Mouse (Mus musculus): ENCODE measurements at regions not wholly inside any gene's neighbourhood (a gene's known extent, or its start where the extent isn't known, plus 50 kb on each side); places are given as distances from the start of the nearest gene placed in this dataset.
A peak's percentile ranks its signal among the peaks of the same experiment; 100 is the strongest.

DNA sequence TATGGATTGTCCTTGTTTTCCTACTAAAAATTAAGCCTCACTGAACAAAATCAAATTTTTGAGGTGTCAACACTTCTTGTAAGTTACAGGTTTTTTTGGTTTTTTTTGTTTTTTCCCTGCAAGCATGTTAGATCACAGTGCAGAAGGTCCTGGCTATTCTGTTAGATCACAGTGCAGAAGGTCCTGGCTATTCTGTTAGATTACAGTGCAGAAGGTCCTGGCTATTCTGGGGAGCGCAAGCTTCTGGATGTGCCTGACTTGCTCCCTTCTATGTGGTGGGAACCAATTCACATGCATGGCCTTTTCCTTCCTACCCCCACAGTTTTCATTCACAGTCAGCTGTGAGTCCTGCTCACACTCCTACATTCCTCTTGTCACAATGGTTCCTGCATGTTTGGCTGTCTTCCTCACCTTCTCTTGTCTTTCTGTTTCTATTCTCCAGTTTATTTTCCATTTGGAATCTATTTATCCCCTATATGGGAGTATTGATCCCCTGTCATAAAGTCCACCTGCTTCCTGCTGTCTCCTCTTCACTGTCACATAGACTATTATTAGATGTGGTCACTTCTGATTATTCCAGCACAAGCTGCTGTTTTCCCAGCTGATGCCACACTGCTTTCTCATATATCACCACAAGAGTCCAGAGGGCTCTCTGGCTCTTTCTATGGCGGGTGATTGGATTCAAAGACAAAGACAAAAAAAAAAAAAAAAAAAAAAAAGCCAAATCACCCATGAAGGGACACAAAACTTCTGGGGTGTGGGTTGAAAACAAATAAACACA is 866.3 kb upstream of the Gm5150 start:
- DNase-seq (ENCODE audit: low spot score): no peak
- 66% methylated on average over 2 of the region's 2 CpGs for WGBS
- Histone ChIP-seq H3K27ac (no peak overlapping the region), H3K4me1 (ENCODE audit: insufficient read depth, low read length) (no peaks in the 10 kb centered on the region), H3K4me2 (ENCODE audit: low read depth, low read length) (no peak overlapping the region), H3K27me3 (ENCODE audit: insufficient read depth, low read length) (no peaks in the 10 kb centered on the region), H3K9ac (replicated peaks; ENCODE audit: low read length) (no peak overlapping the region), H3K4me3 (ENCODE audit: low read length) (no peak overlapping the region), H3K36me3 (ENCODE audit: insufficient read depth, low read length) (no peaks in the 10 kb centered on the region), H3K9me3 (ENCODE audit: low read length) (no peaks in the 10 kb centered on the region)
- no peak for TF ChIP-seq CTCF (IDR thresholded peaks at IDR 0.05; ENCODE audit: low read depth)
- 0 out of 2 replicates have a peak, but pooled peaks have one; percentile 51 for ATAC-seq

DNA sequence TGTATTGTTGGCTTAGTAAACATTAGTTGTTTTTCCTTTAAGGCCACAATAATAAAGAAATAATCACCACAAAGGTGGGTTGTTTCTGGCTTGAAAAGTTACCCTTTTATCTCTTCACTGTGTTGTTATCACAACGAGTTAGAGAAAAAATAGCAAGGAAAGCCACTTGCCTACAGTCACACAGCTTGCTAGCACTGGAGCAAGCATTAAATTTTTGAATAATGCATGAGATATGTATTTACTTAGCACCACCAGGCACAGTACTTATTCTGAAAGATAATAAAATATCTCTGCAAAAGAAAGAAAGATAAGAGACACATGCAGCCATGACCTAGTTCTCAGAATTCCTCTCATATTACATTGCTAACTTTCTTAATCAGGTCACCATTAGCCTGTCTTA is 853.8 kb upstream of the Gm5150 start:
- no peaks in the 10 kb centered on the region for H3K27me3 ChIP-seq (ENCODE audit: insufficient read depth, low read length)
- ATAC-seq (no peak), DNase-seq (ENCODE audit: low spot score) (no peak)
- H3K9me3 ChIP-seq (ENCODE audit: low read length): no peaks in the 10 kb centered on the region
- no peaks in the 10 kb centered on the region for H3K36me3 ChIP-seq (ENCODE audit: insufficient read depth, low read length)
- no peak overlapping the region for H3K9ac ChIP-seq (replicated peaks; ENCODE audit: low read length)
- no peak overlapping the region for H3K27ac ChIP-seq
- H3K4me2 ChIP-seq (ENCODE audit: low read depth, low read length): no peak overlapping the region
- no peak for TF ChIP-seq CTCF (IDR thresholded peaks at IDR 0.05; ENCODE audit: low read depth)
- H3K4me1 ChIP-seq (ENCODE audit: insufficient read depth, low read length): no peaks in the 10 kb centered on the region
- 43% methylated on average over 1 of the region's 1 CpGs for WGBS
- no peak overlapping the region for H3K4me3 ChIP-seq (ENCODE audit: low read length)

DNA sequence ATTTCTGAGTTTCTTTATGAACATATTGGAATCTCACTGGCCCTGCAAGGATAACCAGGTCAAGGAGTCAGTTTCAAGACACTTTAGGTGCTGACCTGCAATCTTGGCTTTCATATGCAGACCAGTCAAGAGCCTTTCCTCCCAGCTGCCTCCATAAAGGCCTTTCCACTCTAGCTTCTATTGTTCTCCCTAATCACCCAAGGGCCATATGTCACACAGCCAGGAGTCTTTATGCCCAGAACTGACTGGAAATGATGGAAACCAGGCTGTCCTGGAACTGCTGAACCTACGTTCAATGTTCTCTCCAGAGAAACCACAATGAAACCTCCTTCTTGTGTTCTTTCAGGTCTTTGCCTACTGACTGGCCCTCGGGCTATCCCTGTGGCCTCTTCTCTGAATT is 852.7 kb upstream of the Gm5150 start:
- DNase-seq (ENCODE audit: low spot score): no peak
- 48% methylated on average over 2 of the region's 2 CpGs for WGBS
- no peaks in the 10 kb centered on the region for H3K4me1 ChIP-seq (ENCODE audit: insufficient read depth, low read length)
- no peak overlapping the region for H3K4me3 ChIP-seq (ENCODE audit: low read length)
- no peaks in the 10 kb centered on the region for H3K27me3 ChIP-seq (ENCODE audit: insufficient read depth, low read length)
- H3K4me2 ChIP-seq (ENCODE audit: low read depth, low read length): no peak overlapping the region
- ATAC-seq: no peak
- no peak for TF ChIP-seq CTCF (IDR thresholded peaks at IDR 0.05; ENCODE audit: low read depth)
- no peaks in the 10 kb centered on the region for H3K9me3 ChIP-seq (ENCODE audit: low read length)
- H3K27ac ChIP-seq: no peak overlapping the region
- no peaks in the 10 kb centered on the region for H3K36me3 ChIP-seq (ENCODE audit: insufficient read depth, low read length)
- no peak overlapping the region for H3K9ac ChIP-seq (replicated peaks; ENCODE audit: low read length)

DNA sequence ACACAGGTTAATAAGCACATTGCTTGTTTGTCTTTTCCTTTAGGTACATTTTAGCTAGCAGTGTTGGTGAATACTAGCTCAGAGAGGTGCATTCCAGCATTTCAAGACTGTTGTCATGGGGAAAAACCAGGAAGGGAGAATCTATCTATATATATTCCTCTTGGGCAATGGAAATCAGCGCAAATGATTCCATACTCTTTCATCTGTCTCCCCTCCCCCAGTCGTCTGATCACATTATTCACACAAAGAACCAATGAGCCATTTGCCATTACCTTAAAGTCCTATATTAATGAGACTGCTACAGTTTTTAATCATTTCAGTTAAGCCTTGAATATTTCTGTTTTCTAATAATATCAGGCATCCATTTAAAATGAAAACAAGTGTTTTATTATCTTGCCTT is 849.0 kb upstream of the Gm5150 start:
- WGBS: 44% methylated on average over 2 of the region's 2 CpGs
- ATAC-seq: no peak

DNA sequence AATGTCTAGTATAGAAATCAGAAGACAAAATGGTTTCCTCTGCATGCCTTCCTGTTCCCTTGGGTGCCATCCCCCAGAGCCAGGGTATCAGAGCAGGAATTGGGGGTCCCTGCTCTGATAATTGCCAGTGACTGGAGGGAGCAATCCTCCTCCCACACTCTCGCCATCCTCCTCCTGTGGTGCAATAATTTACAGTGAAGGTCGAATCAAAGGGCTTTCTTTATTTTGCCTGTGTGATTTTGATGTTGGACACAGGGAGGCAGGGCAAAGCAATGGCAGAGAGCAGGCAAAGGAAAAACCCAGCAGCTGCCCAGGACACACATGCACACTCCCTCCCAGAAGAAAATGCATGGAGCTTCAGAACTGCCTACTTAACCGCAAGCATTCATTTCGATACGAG is 847.8 kb upstream of the Gm5150 start:
- DNase-seq (ENCODE audit: low spot score): peak; percentile 64
- Histone ChIP-seq H3K9ac (replicated peaks; ENCODE audit: low read length) (peak overlapping the region; percentile 33; the same call in 1 of the 2 replicates), H3K36me3 (ENCODE audit: insufficient read depth, low read length) (no peaks in the 10 kb centered on the region), H3K4me3 (ENCODE audit: low read length) (no peak overlapping the region), H3K4me1 (ENCODE audit: insufficient read depth, low read length) (no peaks in the 10 kb centered on the region), H3K4me2 (ENCODE audit: low read depth, low read length) (no peak overlapping the region; the same call in 1 of the 2 replicates), H3K9me3 (ENCODE audit: low read length) (no peaks in the 10 kb centered on the region), H3K27me3 (ENCODE audit: insufficient read depth, low read length) (no peaks in the 10 kb centered on the region), H3K27ac (peak overlapping the region; percentile 83)
- peak; percentile 60 for TF ChIP-seq CTCF (IDR thresholded peaks at IDR 0.05; ENCODE audit: low read depth)
- 38% methylated on average over 5 of the region's 5 CpGs for WGBS
- peak; percentile 91 for ATAC-seq

More for the DNA sequence above, 849.0 kb upstream of the Gm5150 start:
- Histone ChIP-seq H3K4me1 (ENCODE audit: insufficient read depth, low read length) (no peaks in the 10 kb centered on the region), H3K27me3 (ENCODE audit: insufficient read depth, low read length) (no peaks in the 10 kb centered on the region), H3K27ac (peak overlapping the region; percentile 83), H3K4me3 (ENCODE audit: low read length) (no peak overlapping the region), H3K36me3 (ENCODE audit: insufficient read depth, low read length) (no peaks in the 10 kb centered on the region), H3K4me2 (ENCODE audit: low read depth, low read length) (no peak overlapping the region), H3K9ac (replicated peaks; ENCODE audit: low read length) (peak overlapping the region; percentile 5; the same call in 1 of the 2 replicates), H3K9me3 (ENCODE audit: low read length) (no peaks in the 10 kb centered on the region)
- TF ChIP-seq CTCF (IDR thresholded peaks at IDR 0.05; ENCODE audit: low read depth): no peak
- peak; percentile 46 for DNase-seq (ENCODE audit: low spot score)

DNA sequence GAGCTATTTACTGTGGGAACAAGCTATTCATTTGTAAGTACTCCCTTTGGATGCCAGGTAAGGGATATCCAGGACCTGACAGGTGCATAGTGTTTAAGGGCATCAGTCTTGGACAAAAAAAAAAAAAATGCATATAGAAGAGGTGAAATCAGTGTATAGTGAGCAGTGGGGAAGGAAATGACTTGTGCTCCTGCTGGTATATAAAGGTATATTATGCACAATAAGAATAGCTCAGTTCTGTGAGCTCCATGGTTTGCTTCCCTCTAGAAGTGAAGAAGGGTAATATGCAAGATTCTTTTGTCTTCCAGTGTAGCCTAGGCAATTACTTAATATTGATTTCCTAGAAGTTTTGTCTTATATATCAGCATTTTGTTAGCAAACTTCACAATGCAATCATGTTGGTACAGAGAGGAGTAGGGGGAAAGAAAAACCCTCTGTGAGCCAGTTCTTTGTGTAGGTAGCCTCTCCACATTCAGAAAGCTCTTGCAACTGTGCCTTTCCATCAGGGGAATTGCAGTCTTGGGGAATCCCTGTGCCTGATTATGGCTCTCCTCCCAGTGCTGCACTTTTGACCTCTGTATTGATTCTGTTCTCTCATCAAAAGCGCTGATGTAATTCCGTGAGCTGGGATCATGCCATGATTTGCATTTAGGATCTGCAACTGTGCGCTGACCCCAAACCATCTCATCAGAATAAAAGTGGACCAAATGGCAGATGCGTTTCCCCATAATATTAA is 840.7 kb upstream of the Gm5150 start:
- Histone ChIP-seq H3K4me3 (ENCODE audit: low read length) (no peak overlapping the region), H3K9me3 (ENCODE audit: low read length) (no peaks in the 10 kb centered on the region), H3K27ac (no peak overlapping the region), H3K4me1 (ENCODE audit: insufficient read depth, low read length) (no peaks in the 10 kb centered on the region), H3K36me3 (ENCODE audit: insufficient read depth, low read length) (no peaks in the 10 kb centered on the region), H3K27me3 (ENCODE audit: insufficient read depth, low read length) (no peaks in the 10 kb centered on the region), H3K9ac (replicated peaks; ENCODE audit: low read length) (no peak overlapping the region), H3K4me2 (ENCODE audit: low read depth, low read length) (no peak overlapping the region)
- DNase-seq (ENCODE audit: low spot score) (no peak), ATAC-seq (no peak)
- 31% methylated on average over 4 of the region's 4 CpGs for WGBS
- no peak for TF ChIP-seq CTCF (IDR thresholded peaks at IDR 0.05; ENCODE audit: low read depth)

Data from hindbrain, postnatal 0 days (tissue).